Mouse (Mus musculus) cerebellum, adult 18-20 months (tissue): ENCODE results near the gene Kdm4b.

Source experiments
- DNase-seq, 2 experiments: peaks; one replicate each; pipeline ENCODE4 v3.0.0; 2021

Gene Kdm4b

GRCm38 (mm10) chr17:56325450-56326152 is at the start of gene Kdm4b:
Kdm4b (plus strand) TSS chr17:56326062.
- DNase-seq: peak; percentile 99

GRCm38 (mm10) chr17:56276643-56277566 is 49.0 kb upstream of the Kdm4b start, which contains the start of gene Ticam1:
Ticam1 (minus strand) TSS chr17:56276786.
- DNase-seq: peak; percentile 75 to 77

- no peak for DNase-seq
Measured at GRCm38 (mm10) chr17:56277567-56277893, 48.3 kb upstream of the Kdm4b start.

GRCm38 (mm10) chr17:56278340-56278739 is 47.5 kb upstream of the Kdm4b start:
- DNase-seq: no peak

GRCm38 (mm10) chr17:56279481-56280155 is 46.2 kb upstream of the Kdm4b start:
- no peak for DNase-seq

GRCm38 (mm10) chr17:56281193-56281592 is 44.7 kb upstream of the Kdm4b start:
- no peak for DNase-seq

- no peak for DNase-seq
Measured at GRCm38 (mm10) chr17:56282802-56283201, 43.1 kb upstream of the Kdm4b start.

- no peak for DNase-seq
Measured at GRCm38 (mm10) chr17:56283316-56283715, 42.5 kb upstream of the Kdm4b start.

- no peak for DNase-seq
Measured at GRCm38 (mm10) chr17:56285995-56286394, 39.9 kb upstream of the Kdm4b start.

- no peak for DNase-seq
Measured at GRCm38 (mm10) chr17:56287830-56288229, 38.0 kb upstream of the Kdm4b start.

GRCm38 (mm10) chr17:56288866-56289265 is 37.0 kb upstream of the Kdm4b start:
- no peak for DNase-seq

GRCm38 (mm10) chr17:56289371-56290331 is 36.2 kb upstream of the Kdm4b start:
- no peak for DNase-seq

GRCm38 (mm10) chr17:56290388-56291170 is 35.3 kb upstream of the Kdm4b start:
- peak; percentile 36 to 47 for DNase-seq

- DNase-seq: peak; percentile 64 to 83
Measured at GRCm38 (mm10) chr17:56291171-56291511, 34.7 kb upstream of the Kdm4b start.

GRCm38 (mm10) chr17:56291826-56292475 is 33.9 kb upstream of the Kdm4b start:
- DNase-seq: no peak

- peak in 1 of 2 experiments; percentile 42 for DNase-seq
Measured at GRCm38 (mm10) chr17:56292531-56293222, 33.2 kb upstream of the Kdm4b start, which contains the start of gene Plin3. Plin3 (minus strand) TSS chr17:56292873.

- no peak for DNase-seq
Measured at GRCm38 (mm10) chr17:56293291-56293690, 32.6 kb upstream of the Kdm4b start.

GRCm38 (mm10) chr17:56294241-56294640 is 31.6 kb upstream of the Kdm4b start:
- DNase-seq: peak; percentile 75 to 78

- DNase-seq: no peak
Measured at GRCm38 (mm10) chr17:56296201-56296600, 29.7 kb upstream of the Kdm4b start.

- DNase-seq: no peak
Measured at GRCm38 (mm10) chr17:56298238-56298637, 27.6 kb upstream of the Kdm4b start.
